25 mouse cellular contexts compared by ENCODE assay signal in the genomic region with DNA sequence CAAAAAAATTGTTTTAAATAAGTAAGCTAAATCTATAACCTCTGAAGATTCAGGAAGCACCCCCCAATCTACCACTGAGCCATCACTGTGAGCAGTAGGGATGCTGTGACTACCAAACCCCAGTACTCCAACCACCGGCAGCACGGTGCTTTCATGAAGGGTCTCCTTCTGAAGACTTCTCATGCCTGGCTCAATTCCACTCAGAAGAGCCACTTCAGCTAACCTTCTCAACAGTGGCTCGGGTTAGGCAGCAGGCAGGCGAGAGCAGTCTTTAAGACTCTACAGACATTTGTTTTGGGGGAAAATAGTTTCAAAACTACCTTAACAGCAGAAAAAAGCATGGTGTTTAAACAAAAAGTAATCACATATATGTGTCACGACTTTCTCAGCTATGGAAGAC.
"Had no signal": no experiment of that assay in that cellular context is flagged by ENCODE, and none has a peak within 500 bp of the region (broad histone marks: within the 10 kb centered on the region; RNA-seq: fewer than 3 reads in every experiment).

No protein-coding gene starts in this region.

- ATAC-seq: forebrain, embryonic 15.5 days; forebrain, postnatal 0 days; hindbrain, postnatal 0 days; intestine, embryonic 16.5 days had no signal

- H3K4me1 ChIP-seq: forebrain, embryonic 15.5 days; heart, embryonic 13.5 days; heart, embryonic 15.5 days; hindbrain, embryonic 13.5 days; hindbrain, embryonic 15.5 days; kidney, embryonic 15.5 days; limb, embryonic 10.5 days; limb, embryonic 12.5 days had no signal

- H3K9me3 ChIP-seq: forebrain, embryonic 15.5 days; heart, embryonic 13.5 days; heart, embryonic 15.5 days; hindbrain, embryonic 13.5 days; hindbrain, embryonic 15.5 days; kidney, embryonic 15.5 days; limb, embryonic 10.5 days; limb, embryonic 12.5 days had no signal

- H3K9ac ChIP-seq: forebrain, embryonic 15.5 days; forebrain, postnatal 0 days; heart, embryonic 13.5 days; heart, embryonic 15.5 days; hindbrain, embryonic 13.5 days; hindbrain, embryonic 15.5 days; kidney, embryonic 15.5 days; limb, embryonic 12.5 days had no signal

- H3K4me3 ChIP-seq: forebrain, embryonic 15.5 days; heart, embryonic 13.5 days; heart, embryonic 15.5 days; hindbrain, embryonic 13.5 days; hindbrain, embryonic 15.5 days; kidney, embryonic 15.5 days; layer of hippocampus, adult 2 months; left cerebral cortex, adult 2 months; limb, embryonic 10.5 days; limb, embryonic 12.5 days had no signal

- DNase-seq: forebrain, postnatal 0 days; gastrocnemius, postnatal 14 days; gastrocnemius, postnatal 36 days; heart, adult 18-20 months; heart, postnatal 14 days; heart, postnatal 36 days; kidney, adult 11 months; kidney, adult 2 months; kidney, adult 9 months; kidney, postnatal 14 days; kidney, postnatal 36 days had no signal

- H3K4me2 ChIP-seq: forebrain, embryonic 15.5 days; heart, embryonic 11.5 days; heart, embryonic 13.5 days; heart, embryonic 15.5 days; hindbrain, embryonic 13.5 days; hindbrain, embryonic 15.5 days; kidney, embryonic 15.5 days; limb, embryonic 12.5 days had no signal

- H3K27ac ChIP-seq: forebrain, embryonic 15.5 days; heart, embryonic 13.5 days; heart, embryonic 15.5 days; hindbrain, embryonic 13.5 days; hindbrain, embryonic 15.5 days; hindbrain, postnatal 0 days; kidney, embryonic 15.5 days; kidney, postnatal 0 days; layer of hippocampus, adult 2 months; left cerebral cortex, adult 2 months; limb, embryonic 10.5 days; limb, embryonic 12.5 days had no signal

- H3K27me3 ChIP-seq: forebrain, embryonic 15.5 days; heart, embryonic 13.5 days; heart, embryonic 15.5 days; hindbrain, embryonic 13.5 days; hindbrain, embryonic 15.5 days; kidney, embryonic 15.5 days; limb, embryonic 12.5 days had no signal
